Mouse (Mus musculus): ENCODE results near the gene Thra. TPM values are rescaled to one million over a fixed set of nuclear protein-coding genes. Genes with fewer than 3 reads are reported as not detected.

Thra gene
- total and polyA plus RNA-seq, 3 experiments, result 22.0 to 50.9 TPM; not detected in 1

GRCm38 (mm10) chr11:98696454-98697216 is 43.8 kb upstream of the Thra start:
- no peaks in the 10 kb centered on the region for H3K4me1 ChIP-seq (ENCODE audit: control insufficient read depth in 1 of 2, insufficient read depth in 2 of 2, low read length in 2 of 2)
- no peaks in the 10 kb centered on the region for H3K27me3 ChIP-seq (ENCODE audit: control insufficient read depth in 1 of 2, insufficient read depth in 2 of 2, low read length in 2 of 2)
- H3K4me3 ChIP-seq (ENCODE audit: control insufficient read depth in 1 of 2, insufficient read depth in 1 of 2, low read depth in 2 of 2, low read length in 2 of 2), result no peak overlapping the region
- TF ChIP-seq POLR2AphosphoS2 (IDR thresholded peaks at IDR 0.05; ENCODE audit: low read length) (peak; percentile 91), CTCF (IDR thresholded peaks at IDR 0.05 in 2 of 3, conservative IDR thresholded peaks at IDR 0.05 in 1 of 3; ENCODE audit: control insufficient read depth in 1 of 3, insufficient read depth in 1 of 3, low read depth in 2 of 3, low read length in 3 of 3, poor library complexity in 1 of 3, severe bottlenecking in 1 of 3) (no peak), ZC3H11A (IDR thresholded peaks at IDR 0.05; ENCODE audit: low read depth, low read length) (no peak), NELFE (IDR thresholded peaks at IDR 0.05; ENCODE audit: low read depth, low read length) (no peak), JUND (IDR thresholded peaks at IDR 0.05; ENCODE audit: low read depth, low read length) (no peak), POLR2A (IDR thresholded peaks at IDR 0.05; ENCODE audit: control insufficient read depth in 1 of 2, insufficient read depth in 1 of 2, low read depth in 1 of 2, low read length in 2 of 2, poor library complexity in 1 of 2) (peak in 1 of 2 experiments; percentile 37; a peak in 1 of 4 replicates), ELF1 (IDR thresholded peaks at IDR 0.05; ENCODE audit: low read depth, low read length) (no peak), POLR2AphosphoS5 (IDR thresholded peaks at IDR 0.05; ENCODE audit: borderline replicate concordance, low read depth, low read length) (no peak), MXI1 (IDR thresholded peaks at IDR 0.05; ENCODE audit: low read depth, low read length) (no peak)
- H3K36me3 ChIP-seq (ENCODE audit: control insufficient read depth in 1 of 2, insufficient read depth in 2 of 2, low read length in 2 of 2), result peaks cover 0 to 8% of the 10 kb centered on the region in 2 experiments; a peak in 2 of 4 replicates
- H3K79me2 ChIP-seq (ENCODE audit: control insufficient read depth, insufficient read depth, low read length, poor library complexity), result no peaks in the 10 kb centered on the region
- no peak for DNase-seq (ENCODE audit: low read depth, low spot score)
- H3K9me3 ChIP-seq (replicated peaks; ENCODE audit: insufficient read depth, low read length), result no peaks in the 10 kb centered on the region
- H3K9ac ChIP-seq (ENCODE audit: control insufficient read depth, low read depth, low read length, poor library complexity, severe bottlenecking), result no peak overlapping the region
- no peak overlapping the region for H3K27ac ChIP-seq (ENCODE audit: control insufficient read depth, low read depth, low read length)

GRCm38 (mm10) chr11:98697225-98697624 is 43.2 kb upstream of the Thra start:
- H3K9me3 ChIP-seq (replicated peaks; ENCODE audit: insufficient read depth, low read length), result no peaks in the 10 kb centered on the region
- no peaks in the 10 kb centered on the region for H3K27me3 ChIP-seq (ENCODE audit: control insufficient read depth in 1 of 2, insufficient read depth in 2 of 2, low read length in 2 of 2)
- TF ChIP-seq BHLHE40 (IDR thresholded peaks at IDR 0.05; ENCODE audit: borderline replicate concordance, low read depth, low read length), result no peak
- TF ChIP-seq CHD1 (IDR thresholded peaks at IDR 0.05; ENCODE audit: low read depth, low read length), result no peak
- no peak for TF ChIP-seq CHD2 (IDR thresholded peaks at IDR 0.05; ENCODE audit: low read length)
- no peak for TF ChIP-seq KAT2A (conservative IDR thresholded peaks at IDR 0.05; ENCODE audit: low read depth, low read length)
- no peak for TF ChIP-seq USF2 (IDR thresholded peaks at IDR 0.05; ENCODE audit: borderline replicate concordance in 1 of 2, insufficient read depth in 1 of 2, low read depth in 1 of 2, low read length in 2 of 2)
- no peak for TF ChIP-seq POLR2AphosphoS5 (IDR thresholded peaks at IDR 0.05; ENCODE audit: borderline replicate concordance, low read depth, low read length)
- TF ChIP-seq E2F4 (IDR thresholded peaks at IDR 0.05; ENCODE audit: borderline replicate concordance, low read depth, low read length), result no peak
- TF ChIP-seq NRF1 (IDR thresholded peaks at IDR 0.05; ENCODE audit: insufficient read depth, low read depth, low read length, poor library complexity, severe bottlenecking), result no peak
- no peak for TF ChIP-seq NELFE (IDR thresholded peaks at IDR 0.05; ENCODE audit: low read depth, low read length)
- no peak for TF ChIP-seq POLR2AphosphoS2 (IDR thresholded peaks at IDR 0.05; ENCODE audit: low read length)
- TF ChIP-seq MYC (IDR thresholded peaks at IDR 0.05; ENCODE audit: low read depth, low read length), result no peak
- no peak for TF ChIP-seq TAL1 (IDR thresholded peaks at IDR 0.05; ENCODE audit: low read length)
- TF ChIP-seq GATA1 (IDR thresholded peaks at IDR 0.05; ENCODE audit: low read depth, low read length), result no peak
- TF ChIP-seq TBP (IDR thresholded peaks at IDR 0.05; ENCODE audit: low read depth, low read length), result no peak
- no peak for TF ChIP-seq ZC3H11A (IDR thresholded peaks at IDR 0.05; ENCODE audit: low read depth, low read length)
- TF ChIP-seq ZKSCAN1 (IDR thresholded peaks at IDR 0.05; ENCODE audit: low read depth, low read length), result no peak
- TF ChIP-seq JUND (IDR thresholded peaks at IDR 0.05; ENCODE audit: low read depth, low read length), result no peak
- TF ChIP-seq GABPA (IDR thresholded peaks at IDR 0.05; ENCODE audit: low read depth, low read length), result no peak
- no peak for TF ChIP-seq TCF12 (IDR thresholded peaks at IDR 0.05; ENCODE audit: low read depth, low read length)
- no peaks in the 10 kb centered on the region for H3K4me1 ChIP-seq (ENCODE audit: control insufficient read depth in 1 of 2, insufficient read depth in 2 of 2, low read length in 2 of 2)
- no peaks in the 10 kb centered on the region for H3K79me2 ChIP-seq (ENCODE audit: control insufficient read depth, insufficient read depth, low read length, poor library complexity)
- H3K4me3 ChIP-seq (ENCODE audit: control insufficient read depth in 1 of 2, insufficient read depth in 1 of 2, low read depth in 2 of 2, low read length in 2 of 2), result no peak overlapping the region
- no peak overlapping the region for H3K27ac ChIP-seq (ENCODE audit: control insufficient read depth, low read depth, low read length)
- no peak overlapping the region for H3K9ac ChIP-seq (ENCODE audit: control insufficient read depth, low read depth, low read length, poor library complexity, severe bottlenecking)
- no peak for DNase-seq (ENCODE audit: low read depth, low spot score)
- H3K36me3 ChIP-seq (ENCODE audit: control insufficient read depth in 1 of 2, insufficient read depth in 2 of 2, low read length in 2 of 2), result peaks cover 0 to 6% of the 10 kb centered on the region in 2 experiments; a peak in 1 of 4 replicates

Data from MEL (cell line).